In genomic region chr10:111275822-111276221, GRCm38 (mm10) we compare ENCODE assay signal across 16 mouse cellular contexts. TPM values are rescaled to one million over a fixed set of nuclear protein-coding genes. Genes with fewer than 3 reads are reported as not detected.
A peak's percentile ranks its signal among the peaks of the same experiment; 100 is the strongest.
DNase-seq lines count a peak whose midpoint lies in the region; TF ChIP-seq lines count a peak whose summit lies in the region.
"Had no signal": no experiment of that assay in that cellular context is flagged by ENCODE, and none has a peak within 500 bp of the region (broad histone marks: within the 10 kb centered on the region; RNA-seq: fewer than 3 reads in every experiment).

No protein-coding gene starts in this region.

- H3ac ChIP-seq in myocyte (ENCODE audit: control insufficient read depth, insufficient read length), result no peak overlapping the region

- peaks cover 30% of the 10 kb centered on the region for H3K36me3 ChIP-seq in myocyte (ENCODE audit: control insufficient read depth, insufficient read depth)
- H3K36me3 ChIP-seq in embryonic facial prominence, embryonic 10.5 days (replicated peaks), result peaks cover 53% of the 10 kb centered on the region

- no peak for DNase-seq in embryonic facial prominence, embryonic 10.5 days (ENCODE audit: low spot score)
- DNase-seq: adrenal gland, adult 2 months; adrenal gland, adult 8-10 months; adrenal gland, postnatal 10 days; adrenal gland, postnatal 14 days; adrenal gland, postnatal 25 days; adrenal gland, postnatal 36 days; B cell, adult 2 months; cerebellum, adult 11 months; cerebellum, adult 11-12 months; cerebellum, adult 18-20 months; cerebellum, adult 2 months had no signal

- no peaks in the 10 kb centered on the region for H3K27me3 ChIP-seq in myocyte (ENCODE audit: control insufficient read depth, insufficient read depth, insufficient read length)
- no peaks in the 10 kb centered on the region for H3K27me3 ChIP-seq in embryonic facial prominence, embryonic 10.5 days (replicated peaks; ENCODE audit: low read depth, poor library complexity, severe bottlenecking)
- H3K27me3 ChIP-seq: CH12.LX, Patski had no signal

- no peaks in the 10 kb centered on the region for H3K9me3 ChIP-seq in embryonic facial prominence, embryonic 10.5 days
- H3K9me3 ChIP-seq: G1E had no signal

- H3K4me1 ChIP-seq in embryonic facial prominence, embryonic 10.5 days, result no peaks in the 10 kb centered on the region

- no peaks in the 10 kb centered on the region for H3K79me2 ChIP-seq in myocyte (ENCODE audit: control insufficient read depth, insufficient read depth)

- 87% methylated on average over 2 of the region's 2 CpGs for WGBS in embryonic facial prominence, embryonic 10.5 days

- no peak overlapping the region for H3K27ac ChIP-seq in embryonic facial prominence, embryonic 10.5 days (replicated peaks)

- no peak for TF ChIP-seq POLR2A in myocyte (IDR thresholded peaks at IDR 0.05; ENCODE audit: insufficient read length, low read depth)

- H3K4me2 ChIP-seq in myocyte (ENCODE audit: low read depth), result no peak overlapping the region

- no peak overlapping the region for H3K4me3 ChIP-seq in myocyte
- no peak overlapping the region for H3K4me3 ChIP-seq in embryonic facial prominence, embryonic 10.5 days

TF ChIP-seq in myocyte, 11 proteins besides CTCF, POLR2A, EP300 and RAD21:
- TF ChIP-seq POLR2AphosphoS2 (IDR thresholded peaks at IDR 0.05; ENCODE audit: insufficient read length, low read depth), result no peak
- TF ChIP-seq E2F4 (IDR thresholded peaks at IDR 0.05; ENCODE audit: insufficient read depth), result no peak
- TF ChIP-seq TCF3 (IDR thresholded peaks at IDR 0.05; ENCODE audit: insufficient read length, low read depth), result no peak
- TF ChIP-seq MYOG (IDR thresholded peaks at IDR 0.05; ENCODE audit: control insufficient read depth in 1 of 3, insufficient read depth in 1 of 3, insufficient read length in 2 of 3, low read depth in 2 of 3), result peak in 2 of 3 experiments; percentile 61 to 68
- no peak for TF ChIP-seq MAX (IDR thresholded peaks at IDR 0.05; ENCODE audit: low read depth)
- TF ChIP-seq TCF12 (IDR thresholded peaks at IDR 0.05; ENCODE audit: insufficient read depth, poor library complexity, severe bottlenecking), result no peak
- TF ChIP-seq SRF (IDR thresholded peaks at IDR 0.05; ENCODE audit: control insufficient read depth, insufficient read length, low read depth), result no peak
- TF ChIP-seq MYOD1 (IDR thresholded peaks at IDR 0.05; ENCODE audit: control insufficient read depth in 1 of 3, insufficient read length in 2 of 3, low read depth in 2 of 3), result peak in 2 of 3 experiments; percentile 58 to 66
- TF ChIP-seq CEBPB (IDR thresholded peaks at IDR 0.05; ENCODE audit: insufficient read depth, poor library complexity, severe bottlenecking), result no peak

RNA-seq across cellular contexts. Expression of gene Bbs10, which starts 22.7 kb away (rescaled TPM):
- 1.7 TPM for polyA plus RNA-seq in myocyte (2012; fragmentation: generic; extraction: Trizol)
- polyA plus RNA-seq in embryonic facial prominence, embryonic 10.5 days (2016; fragmentation: Nextera tagmentation; extraction: Ambion mirVana), result 6.7 and 8.0 TPM in 2 replicates
